Mouse (Mus musculus): ENCODE measurements at regions not wholly inside any gene's neighbourhood (a gene's known extent, or its start where the extent isn't known, plus 50 kb on each side); places are given as distances from the start of the nearest gene placed in this dataset.

DNA sequence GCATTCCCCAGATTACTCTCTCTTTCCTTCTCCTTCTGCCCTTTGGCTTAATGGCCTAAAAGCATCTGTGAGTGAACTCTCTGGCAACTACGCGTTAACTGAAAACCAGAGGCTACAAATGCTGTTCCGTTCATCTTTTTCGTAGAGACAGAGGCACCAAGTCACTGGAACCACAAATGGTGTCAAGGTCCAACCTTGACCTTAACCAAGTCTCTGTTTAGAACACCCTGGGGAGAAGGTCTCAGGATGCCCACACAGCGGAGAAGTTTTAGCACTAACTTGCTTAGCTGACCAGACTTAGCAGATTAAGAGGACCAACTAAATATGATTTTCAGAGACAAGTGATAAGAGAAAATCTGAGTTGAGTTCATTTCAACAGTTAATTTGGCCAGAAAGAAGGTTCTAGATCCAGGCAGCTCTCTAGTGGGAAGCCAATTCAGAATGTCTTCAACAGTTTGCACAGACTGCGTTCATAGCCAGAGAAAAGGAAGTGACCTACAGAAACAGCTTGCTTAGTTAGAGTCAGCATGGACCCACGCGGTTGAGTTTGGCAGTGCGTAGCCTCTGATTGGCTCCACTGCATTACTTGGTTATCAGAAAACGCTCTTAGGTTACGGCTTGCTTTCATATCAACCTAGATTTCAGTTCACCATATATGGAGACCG is 169.8 kb downstream of the Ly86 start:
- Histone ChIP-seq H3K27me3 (replicated peaks) (no peaks in the 10 kb centered on the region), H3K27ac (peak overlapping the region; percentile 91), H3K4me3 (replicated peaks) (no peak overlapping the region), H3K9me3 (no peaks in the 10 kb centered on the region), H3K4me2 (peak overlapping the region; percentile 44), H3K36me3 (no peaks in the 10 kb centered on the region), H3K4me1 (peaks cover 17% of the 10 kb centered on the region), H3K9ac (no peak overlapping the region)
- no peak for ATAC-seq (ENCODE audit: insufficient read depth, low FRiP score, low read depth)
- 65% methylated on average over 12 of the region's 12 CpGs for WGBS

DNA sequence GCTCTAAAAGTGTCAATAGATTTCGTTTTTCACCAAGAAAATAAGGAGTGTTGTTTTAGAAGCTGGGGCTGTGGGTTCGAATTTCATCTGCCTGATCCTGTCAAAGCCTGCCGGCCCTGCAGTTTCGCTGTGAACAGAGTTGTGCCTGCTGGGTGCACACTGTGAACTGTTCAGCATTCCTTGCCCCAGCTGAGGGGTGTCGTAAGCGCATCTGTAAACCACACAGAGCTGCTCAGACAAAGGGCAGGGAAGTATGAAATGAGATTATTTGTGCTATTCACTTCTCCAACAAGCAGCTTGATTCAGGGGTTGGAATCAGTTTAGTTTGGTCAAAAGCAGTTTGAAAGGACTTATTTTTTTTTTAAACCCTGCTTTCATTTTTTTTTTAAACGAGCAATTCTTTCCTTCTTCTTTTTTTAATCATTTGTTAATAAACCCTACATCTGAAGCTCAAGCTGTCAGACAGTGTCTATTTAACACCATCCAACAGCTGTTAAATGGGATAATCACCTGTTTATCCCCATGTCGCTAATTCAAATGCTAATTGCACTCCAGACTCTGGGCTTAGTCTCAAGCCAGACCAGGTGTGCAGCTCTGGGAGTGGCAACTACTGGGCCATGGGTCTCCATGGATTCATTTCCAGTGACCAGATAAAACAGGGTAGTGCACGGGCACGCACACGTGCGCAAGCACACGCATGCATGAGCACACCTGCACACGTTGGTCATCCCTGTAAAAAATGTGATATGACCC is 172.2 kb downstream of the Ly86 start:
- H3K4me2 ChIP-seq, result no peak overlapping the region
- H3K4me1 ChIP-seq, result peaks cover 15% of the 10 kb centered on the region
- 49% methylated on average over 14 of the region's 14 CpGs for WGBS
- H3K27ac ChIP-seq, result no peak overlapping the region
- H3K4me3 ChIP-seq (replicated peaks), result no peak overlapping the region
- no peak overlapping the region for H3K9ac ChIP-seq
- no peak for ATAC-seq (ENCODE audit: insufficient read depth, low FRiP score, low read depth)
- H3K36me3 ChIP-seq, result no peaks in the 10 kb centered on the region
- no peaks in the 10 kb centered on the region for H3K9me3 ChIP-seq
- no peaks in the 10 kb centered on the region for H3K27me3 ChIP-seq (replicated peaks)

DNA sequence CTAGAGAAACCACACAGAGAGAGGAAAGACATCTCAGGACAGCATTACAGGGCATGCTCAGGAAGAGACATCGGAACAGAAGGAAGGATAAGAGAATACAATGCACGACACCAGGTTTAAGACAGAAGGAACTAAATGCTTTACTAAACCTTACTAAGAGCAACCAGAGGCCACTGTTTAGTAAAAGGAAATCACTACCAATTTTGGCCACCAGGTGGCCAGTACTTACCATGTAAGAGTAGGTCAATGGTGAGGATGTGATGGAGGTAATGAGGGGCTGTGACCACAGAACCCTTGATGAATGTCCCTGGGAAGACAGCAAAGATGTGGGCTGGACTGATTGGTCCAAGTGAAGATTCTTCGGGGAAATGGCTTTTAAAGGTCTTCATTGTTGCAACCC is 174.9 kb downstream of the Ly86 start:
- 75% methylated on average over 3 of the region's 3 CpGs for WGBS
- ATAC-seq (ENCODE audit: insufficient read depth, low FRiP score, low read depth), result no peak
- H3K4me1 ChIP-seq, result peaks cover 3% of the 10 kb centered on the region; the same call in 1 of the 2 replicates

DNA sequence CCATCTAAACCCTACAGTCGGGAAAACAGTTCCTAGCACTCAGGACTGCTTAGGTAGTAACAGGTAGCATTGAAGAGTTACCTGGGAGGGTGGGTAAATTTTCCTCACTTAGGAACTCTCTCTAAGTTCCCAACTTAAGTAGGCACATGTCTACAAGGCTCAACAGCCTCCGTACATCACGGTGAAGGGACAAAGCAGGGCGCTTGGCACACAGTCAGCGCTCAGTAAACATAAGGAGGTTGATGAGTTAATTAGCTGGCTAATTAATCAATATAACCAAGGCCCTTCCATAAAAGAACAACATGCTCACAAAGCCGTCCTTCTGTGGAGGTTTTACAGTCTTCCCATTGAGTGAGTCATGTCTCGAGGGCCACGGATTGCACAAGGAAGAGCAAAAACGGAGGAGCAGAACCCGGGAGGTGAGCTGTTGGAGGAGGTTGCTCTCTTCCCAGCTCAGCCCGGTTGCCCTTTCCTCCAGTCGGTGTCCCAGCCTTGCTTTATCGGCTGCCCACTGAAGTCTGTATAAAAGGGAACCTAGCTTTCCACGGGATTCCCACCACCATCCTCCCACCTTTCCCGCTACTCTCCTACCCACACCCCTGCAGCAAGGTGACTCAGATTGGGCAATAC is 180.2 kb downstream of the Ly86 start:
- Histone ChIP-seq H3K27ac (no peak overlapping the region), H3K4me1 (peaks cover 13% of the 10 kb centered on the region; the same call in 1 of the 2 replicates), H3K4me2 (no peak overlapping the region), H3K9ac (no peak overlapping the region), H3K4me3 (replicated peaks) (no peak overlapping the region), H3K36me3 (no peaks in the 10 kb centered on the region), H3K9me3 (no peaks in the 10 kb centered on the region), H3K27me3 (replicated peaks) (no peaks in the 10 kb centered on the region)
- no peak; the same call in 1 of the 2 replicates for ATAC-seq (ENCODE audit: insufficient read depth, low FRiP score, low read depth)
- 73% methylated on average over 15 of the region's 15 CpGs for WGBS

More for the DNA sequence above, 174.9 kb downstream of the Ly86 start:
- Histone ChIP-seq H3K9me3 (no peaks in the 10 kb centered on the region), H3K4me3 (replicated peaks) (no peak overlapping the region), H3K27ac (no peak overlapping the region), H3K36me3 (no peaks in the 10 kb centered on the region), H3K4me2 (no peak overlapping the region), H3K27me3 (replicated peaks) (no peaks in the 10 kb centered on the region), H3K9ac (no peak overlapping the region)

DNA sequence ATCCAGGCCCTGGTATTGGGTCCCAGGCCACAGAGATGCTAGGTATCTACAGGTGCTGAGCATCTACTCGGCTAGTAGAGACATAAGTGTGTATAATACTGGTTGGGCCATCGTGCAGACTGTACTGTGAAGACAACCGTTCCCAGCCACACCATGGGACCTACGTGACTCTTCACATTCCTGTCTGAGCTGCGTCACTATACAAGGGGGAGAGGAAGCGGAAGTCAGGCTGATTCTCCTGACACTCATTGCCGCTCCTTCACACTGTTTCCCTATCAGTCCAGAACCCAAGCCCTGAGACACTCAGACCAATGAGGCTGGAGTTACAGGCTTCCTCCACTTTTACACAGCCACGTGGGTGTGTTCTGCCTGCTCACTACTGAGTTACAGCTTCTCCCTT is 181.1 kb downstream of the Ly86 start:
- no peak for ATAC-seq (ENCODE audit: insufficient read depth, low FRiP score, low read depth)
- Histone ChIP-seq H3K4me3 (replicated peaks) (no peak overlapping the region), H3K27me3 (replicated peaks) (no peaks in the 10 kb centered on the region), H3K9me3 (no peaks in the 10 kb centered on the region), H3K4me1 (peaks cover 13% of the 10 kb centered on the region; the same call in 1 of the 2 replicates), H3K36me3 (no peaks in the 10 kb centered on the region), H3K4me2 (no peak overlapping the region), H3K9ac (no peak overlapping the region), H3K27ac (no peak overlapping the region)
- 81% methylated on average over 8 of the region's 8 CpGs for WGBS

DNA sequence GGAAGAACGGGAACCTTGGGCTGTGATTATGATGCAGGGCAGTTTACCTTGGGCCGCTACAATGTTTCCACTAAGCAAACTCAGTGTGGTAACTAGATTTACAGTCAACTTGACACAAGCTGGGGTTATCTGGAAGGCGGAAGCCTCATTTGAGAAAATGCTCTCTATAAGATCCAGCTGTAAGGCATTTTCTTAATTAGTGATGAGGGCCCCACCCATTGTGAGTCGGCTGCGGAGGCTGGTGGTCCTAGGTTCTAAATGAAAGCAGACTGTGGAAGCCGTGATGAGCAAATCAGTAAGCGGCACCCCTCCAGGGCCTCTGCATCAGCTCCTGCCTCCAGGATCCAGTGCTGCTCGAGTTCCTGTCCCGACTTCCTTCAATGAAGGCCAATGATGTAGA is 183.4 kb downstream of the Ly86 start:
- no peak overlapping the region for H3K4me2 ChIP-seq
- no peak for ATAC-seq (ENCODE audit: insufficient read depth, low FRiP score, low read depth)
- H3K4me1 ChIP-seq, result peaks cover 19% of the 10 kb centered on the region; the same call in 1 of the 2 replicates
- no peaks in the 10 kb centered on the region for H3K9me3 ChIP-seq
- no peaks in the 10 kb centered on the region for H3K27me3 ChIP-seq (replicated peaks)
- 41% methylated on average over 9 of the region's 9 CpGs for WGBS
- H3K36me3 ChIP-seq, result no peaks in the 10 kb centered on the region
- no peak overlapping the region for H3K27ac ChIP-seq
- no peak overlapping the region for H3K9ac ChIP-seq
- H3K4me3 ChIP-seq (replicated peaks), result no peak overlapping the region

DNA sequence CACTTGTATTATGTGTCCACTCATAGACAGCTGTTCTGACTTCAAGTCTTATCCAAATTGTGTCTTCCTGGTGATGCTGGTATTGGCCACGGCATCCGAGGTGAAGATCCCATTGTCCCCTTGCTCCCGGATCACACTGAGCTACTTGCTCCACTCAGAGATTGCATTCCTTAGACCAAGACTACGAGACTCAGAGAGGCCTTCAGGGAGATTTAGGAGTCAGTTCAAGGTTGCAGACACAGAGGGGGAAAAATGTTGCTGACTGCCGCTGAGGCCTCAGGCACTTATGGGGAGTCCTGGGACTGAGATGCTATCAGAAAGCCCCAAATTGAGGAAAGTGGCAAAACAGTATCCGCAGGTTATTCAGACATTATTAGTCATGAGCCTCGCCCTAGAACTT is 183.9 kb downstream of the Ly86 start:
- Histone ChIP-seq H3K27ac (no peak overlapping the region), H3K4me1 (peaks cover 19% of the 10 kb centered on the region; the same call in 1 of the 2 replicates), H3K4me3 (replicated peaks) (no peak overlapping the region), H3K9ac (no peak overlapping the region), H3K9me3 (no peaks in the 10 kb centered on the region), H3K27me3 (replicated peaks) (no peaks in the 10 kb centered on the region), H3K4me2 (no peak overlapping the region), H3K36me3 (no peaks in the 10 kb centered on the region)
- WGBS, result 76% methylated on average over 7 of the region's 7 CpGs
- ATAC-seq (ENCODE audit: insufficient read depth, low FRiP score, low read depth), result no peak

DNA sequence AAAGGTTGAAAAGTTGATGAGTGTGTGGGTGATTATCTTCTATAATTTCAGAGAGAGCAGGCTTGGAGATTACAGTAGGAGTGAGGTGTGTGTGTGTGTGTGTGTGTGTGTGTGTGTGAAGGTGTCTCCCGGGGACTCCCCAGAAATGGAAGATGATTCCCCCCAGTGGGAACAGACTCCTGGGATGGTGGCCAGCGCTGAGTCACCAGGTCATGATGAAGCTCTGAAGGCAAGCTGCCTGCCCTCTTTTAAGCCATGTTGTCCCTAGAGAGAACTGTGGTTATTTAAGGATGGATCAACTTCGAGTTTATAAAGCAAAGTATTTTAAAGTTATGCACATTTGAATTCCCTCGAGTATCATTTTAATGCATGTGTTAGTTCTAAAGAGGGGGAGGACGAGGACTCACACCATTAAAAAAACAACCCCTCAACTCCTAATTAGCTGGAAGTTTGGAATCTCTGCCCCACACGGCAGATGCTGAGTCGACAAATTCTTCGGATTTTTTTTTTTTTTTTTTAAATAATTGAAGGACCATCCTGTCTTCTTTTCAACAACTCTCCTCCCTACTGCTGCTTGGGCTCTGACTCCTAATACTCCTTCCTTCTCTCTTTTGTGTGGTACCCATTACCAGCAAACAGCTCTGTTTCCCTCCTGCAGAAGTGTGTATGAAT is 186.6 kb downstream of the Ly86 start:
- H3K36me3 ChIP-seq, result no peaks in the 10 kb centered on the region
- no peak for ATAC-seq (ENCODE audit: insufficient read depth, low FRiP score, low read depth)
- no peak overlapping the region for H3K4me3 ChIP-seq (replicated peaks)
- no peaks in the 10 kb centered on the region for H3K27me3 ChIP-seq (replicated peaks)
- H3K4me1 ChIP-seq, result peaks cover 16% of the 10 kb centered on the region; the same call in 1 of the 2 replicates
- H3K4me2 ChIP-seq, result no peak overlapping the region
- no peak overlapping the region for H3K9ac ChIP-seq
- H3K27ac ChIP-seq, result no peak overlapping the region
- 50% methylated on average over 8 of the region's 8 CpGs for WGBS
- no peaks in the 10 kb centered on the region for H3K9me3 ChIP-seq

DNA sequence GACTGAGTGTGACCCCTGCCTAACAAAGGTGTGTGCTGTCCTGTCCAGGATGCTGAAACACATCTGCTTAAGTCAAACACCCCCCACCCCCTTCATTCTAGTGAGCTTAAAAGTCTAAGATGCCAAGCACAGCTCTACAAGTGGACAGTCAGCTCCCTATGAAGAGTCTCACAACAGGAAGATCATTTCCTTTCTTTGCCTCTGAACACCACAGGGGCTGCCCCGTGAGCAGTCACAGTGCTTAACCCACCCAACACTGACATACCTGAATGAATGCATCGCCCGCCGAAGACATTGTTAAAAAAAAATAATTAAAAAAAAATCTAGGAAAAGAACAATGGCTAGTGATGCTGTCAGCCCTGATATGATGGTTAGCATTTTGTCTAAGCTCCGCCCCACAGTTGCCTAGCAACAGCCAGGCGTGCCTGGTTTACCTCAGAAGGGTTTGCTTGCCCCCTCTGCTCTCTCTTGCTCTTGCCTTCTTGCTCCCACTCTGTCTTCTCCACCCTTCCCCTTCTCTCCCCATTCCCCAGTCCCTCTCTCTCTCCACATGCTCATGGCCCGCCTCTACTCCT is 187.7 kb downstream of the Ly86 start:
- H3K9ac ChIP-seq, result no peak overlapping the region
- H3K27ac ChIP-seq, result no peak overlapping the region
- peaks cover 14% of the 10 kb centered on the region; the same call in 1 of the 2 replicates for H3K4me1 ChIP-seq
- 62% methylated on average over 7 of the region's 7 CpGs for WGBS
- no peaks in the 10 kb centered on the region for H3K36me3 ChIP-seq
- no peaks in the 10 kb centered on the region for H3K9me3 ChIP-seq
- no peaks in the 10 kb centered on the region for H3K27me3 ChIP-seq (replicated peaks)
- no peak overlapping the region for H3K4me2 ChIP-seq
- H3K4me3 ChIP-seq (replicated peaks), result no peak overlapping the region
- ATAC-seq (ENCODE audit: insufficient read depth, low FRiP score, low read depth), result no peak

DNA sequence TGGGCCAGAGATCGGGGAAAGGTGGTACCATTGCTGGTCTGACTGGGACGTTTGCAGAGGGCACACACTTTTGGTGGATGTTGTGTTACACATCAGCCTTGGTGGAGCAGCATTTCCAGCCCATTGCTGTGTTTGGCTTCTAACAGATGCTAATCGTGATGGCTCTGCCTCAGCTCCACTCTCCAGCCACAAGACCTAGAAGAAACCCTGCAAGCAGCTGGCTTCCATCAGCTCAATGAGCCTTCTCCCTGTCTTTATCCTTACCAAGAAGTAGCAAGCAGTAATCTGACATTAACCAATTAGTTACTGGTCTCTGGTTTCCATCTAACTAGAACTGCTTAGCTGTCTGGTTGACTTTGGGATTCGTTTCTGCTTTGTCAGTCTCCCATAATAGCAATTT is 188.8 kb downstream of the Ly86 start:
- ATAC-seq (ENCODE audit: insufficient read depth, low FRiP score, low read depth), result no peak; the same call in 1 of the 2 replicates
- no peak overlapping the region for H3K4me2 ChIP-seq
- 59% methylated on average over 4 of the region's 4 CpGs for WGBS
- no peak overlapping the region for H3K27ac ChIP-seq
- H3K4me1 ChIP-seq, result peaks cover 6% of the 10 kb centered on the region; the same call in 1 of the 2 replicates
- H3K36me3 ChIP-seq, result no peaks in the 10 kb centered on the region
- no peak overlapping the region for H3K4me3 ChIP-seq (replicated peaks)
- H3K9ac ChIP-seq, result no peak overlapping the region
- no peaks in the 10 kb centered on the region for H3K27me3 ChIP-seq (replicated peaks)
- no peaks in the 10 kb centered on the region for H3K9me3 ChIP-seq

DNA sequence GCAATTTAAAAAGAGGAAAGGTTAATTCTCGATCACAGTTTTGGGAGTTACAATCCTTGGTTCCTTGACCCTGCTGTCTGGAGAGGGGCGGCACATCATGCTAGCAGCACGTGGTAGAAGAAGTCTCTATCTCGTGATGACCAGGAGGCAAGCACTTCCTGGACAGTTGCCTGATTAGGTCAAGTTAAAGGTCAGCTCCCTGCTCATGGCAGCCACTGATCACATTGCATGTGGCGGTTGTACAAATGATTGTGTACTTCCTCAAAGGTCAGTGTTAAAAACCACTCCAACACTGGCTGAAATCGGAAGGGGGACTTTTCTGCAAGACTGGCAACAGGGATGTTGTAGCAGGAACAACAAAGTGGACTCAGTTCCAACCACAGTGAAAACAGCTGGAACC is 192.3 kb downstream of the Ly86 start:
- Histone ChIP-seq H3K36me3 (no peaks in the 10 kb centered on the region), H3K4me3 (replicated peaks) (no peak overlapping the region), H3K9me3 (no peaks in the 10 kb centered on the region), H3K4me1 (peaks cover 2% of the 10 kb centered on the region; the same call in 1 of the 2 replicates), H3K9ac (no peak overlapping the region), H3K27me3 (replicated peaks) (no peaks in the 10 kb centered on the region), H3K27ac (no peak overlapping the region), H3K4me2 (no peak overlapping the region)
- 58% methylated on average over 6 of the region's 6 CpGs for WGBS
- no peak for ATAC-seq (ENCODE audit: insufficient read depth, low FRiP score, low read depth)

Data from stomach, embryonic 15.5 days (tissue).